Mouse (Mus musculus) fibroblast of lung, adult 2 months (primary cell): ENCODE measurements around the gene Acp7.

ENCODE experiments used
- DNase-seq: peaks from one replicate; pipeline ENCODE4 v3.0.0-alpha.2; 2011; ENCODE audit warnings: low read depth

The Acp7 gene

DNA sequence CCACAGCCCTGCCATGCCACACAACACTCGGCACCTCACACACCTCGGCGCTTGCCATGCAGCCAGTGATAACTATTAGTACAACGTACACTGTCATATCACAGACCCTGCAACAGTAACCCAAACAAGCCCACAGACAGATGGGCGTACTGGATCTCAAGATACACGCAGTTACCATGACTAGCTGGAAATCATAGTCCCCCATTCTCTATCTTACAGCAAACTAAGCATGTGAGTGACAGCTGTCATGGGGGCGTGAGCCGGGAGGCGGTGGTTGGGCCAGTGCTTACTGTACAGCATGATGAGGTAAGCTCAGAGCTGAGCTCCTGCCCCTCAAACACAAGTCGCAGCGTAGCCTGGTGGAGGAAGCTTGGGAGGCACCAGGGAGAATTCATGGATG, 55.5 kb downstream of the Acp7 start:
- no peak for DNase-seq

DNA sequence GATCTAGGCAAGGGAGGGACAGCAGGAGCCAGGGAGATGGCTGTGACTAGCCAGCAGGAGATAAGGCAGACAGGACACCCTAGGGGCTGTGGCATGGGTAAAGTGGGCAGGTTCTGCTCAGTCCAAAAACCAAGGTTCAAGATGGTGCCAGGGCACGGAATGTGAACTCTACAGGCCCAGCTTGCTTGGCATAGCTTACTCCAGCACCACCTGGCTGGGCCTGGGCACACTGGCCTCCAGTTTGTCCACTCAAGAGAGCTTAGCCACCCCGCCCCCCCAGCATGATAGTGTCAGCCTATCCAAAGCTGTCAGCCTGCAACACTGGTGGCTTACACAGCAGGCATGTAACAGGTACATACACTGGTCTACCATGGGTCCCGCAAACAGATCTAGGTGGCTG, 57.9 kb downstream of the Acp7 start:
- DNase-seq = no peak

GRCm38 (mm10) chr7:28572689-28573088, 58.4 kb downstream of the Acp7 start:
- no peak for DNase-seq

DNA sequence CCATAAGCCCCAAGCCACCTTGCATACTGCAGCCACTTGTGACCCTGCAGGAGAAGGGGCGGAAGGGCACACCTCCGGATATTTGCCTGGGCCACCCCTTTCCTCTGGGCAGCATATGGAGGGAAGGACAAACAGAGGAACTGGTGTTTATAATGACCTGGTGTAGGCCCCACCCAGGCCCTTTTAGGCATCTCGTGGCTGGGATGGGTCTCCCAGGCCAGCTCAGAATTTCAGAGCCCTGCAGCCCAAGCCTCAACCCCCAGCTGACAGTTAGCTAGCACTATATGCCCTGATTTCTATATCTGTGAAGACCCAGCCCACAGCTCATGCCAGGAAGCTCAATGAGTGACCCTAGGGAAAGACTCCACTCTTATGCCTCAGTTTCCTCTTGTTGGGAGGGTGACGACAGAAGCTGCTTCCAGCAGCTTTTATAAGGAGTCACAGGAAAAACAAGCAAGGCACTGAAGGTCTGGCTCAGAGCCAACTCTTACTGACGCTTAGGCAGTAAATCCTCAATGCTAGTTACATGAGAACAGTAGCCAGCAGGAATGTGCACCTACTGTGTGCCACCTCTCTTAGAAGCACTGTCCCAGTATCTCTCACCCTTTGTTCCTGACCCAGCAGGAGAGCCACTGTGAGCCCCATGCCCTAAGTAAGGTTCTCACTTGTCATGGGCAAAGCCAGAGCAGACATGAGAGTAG, 60.0 kb downstream of the Acp7 start:
- no peak for DNase-seq

GRCm38 (mm10) chr7:28570291-28570981, 60.7 kb downstream of the Acp7 start:
- DNase-seq = no peak

GRCm38 (mm10) chr7:28568253-28568652, 62.9 kb downstream of the Acp7 start:
- DNase-seq = no peak

GRCm38 (mm10) chr7:28567539-28567938, 63.6 kb downstream of the Acp7 start:
- DNase-seq = no peak

GRCm38 (mm10) chr7:28565407-28565806, 65.7 kb downstream of the Acp7 start:
- DNase-seq = no peak

GRCm38 (mm10) chr7:28562951-28563350, 68.2 kb downstream of the Acp7 start:
- no peak for DNase-seq

DNA sequence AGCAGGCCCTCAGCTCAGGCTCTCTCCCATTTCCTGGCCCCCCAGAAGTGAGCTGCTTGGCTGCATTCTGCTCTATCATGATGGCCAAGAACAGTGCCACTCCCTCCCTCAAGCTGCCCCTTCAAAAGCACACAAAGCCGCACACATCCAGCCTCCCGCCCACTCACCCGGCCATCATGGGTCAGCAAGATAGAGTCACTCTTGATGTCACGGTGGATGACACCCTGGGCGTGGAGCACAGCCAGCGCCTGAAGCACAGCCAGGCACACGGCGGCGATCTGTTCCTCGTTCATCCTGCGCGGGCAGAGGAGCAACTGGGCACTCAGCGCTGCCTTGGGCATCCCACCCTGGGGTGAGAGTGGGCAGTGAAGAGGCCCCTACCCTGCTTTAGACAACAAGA, 68.8 kb downstream of the Acp7 start:
- no peak for DNase-seq

DNA sequence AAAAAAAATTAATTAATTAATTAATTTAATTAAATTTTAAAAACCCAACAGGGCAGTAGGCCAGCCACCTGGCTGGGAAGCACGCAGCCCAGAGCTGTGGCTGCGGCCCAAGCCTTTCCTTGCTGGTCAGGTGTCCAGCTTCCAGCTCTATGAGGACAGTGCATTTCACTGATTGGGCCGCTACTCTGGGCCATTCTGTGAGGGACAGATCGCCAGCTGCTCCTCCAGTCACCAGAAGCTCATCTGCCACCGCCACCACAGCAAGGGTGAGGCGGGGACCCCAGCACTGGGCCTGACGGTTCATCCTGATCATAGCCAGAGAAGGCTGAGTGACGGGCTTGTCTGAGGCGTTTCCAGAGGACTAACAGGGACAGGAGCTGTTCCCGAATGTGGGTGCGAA, 69.2 kb downstream of the Acp7 start:
- no peak for DNase-seq

DNA sequence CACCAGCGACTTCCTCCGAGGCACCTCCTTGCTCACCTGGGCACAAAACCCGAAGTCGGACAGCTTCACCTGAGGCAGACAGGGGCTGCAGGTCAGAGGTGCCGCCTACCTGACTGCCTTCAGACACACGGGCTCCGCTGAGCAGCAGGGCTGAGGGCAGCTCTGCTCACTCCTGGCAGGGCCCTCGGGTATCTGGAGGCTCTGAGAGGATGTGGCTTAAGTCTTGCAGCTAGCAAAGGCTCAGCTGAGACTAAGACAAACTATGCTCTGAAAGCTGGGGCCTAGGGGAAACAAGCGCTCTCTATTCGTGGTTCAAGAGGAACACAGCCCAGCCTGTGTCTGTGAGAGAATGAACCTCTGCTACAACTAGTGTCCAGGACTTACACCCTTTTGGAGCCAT, 70.3 kb downstream of the Acp7 start:
- DNase-seq = no peak

DNA sequence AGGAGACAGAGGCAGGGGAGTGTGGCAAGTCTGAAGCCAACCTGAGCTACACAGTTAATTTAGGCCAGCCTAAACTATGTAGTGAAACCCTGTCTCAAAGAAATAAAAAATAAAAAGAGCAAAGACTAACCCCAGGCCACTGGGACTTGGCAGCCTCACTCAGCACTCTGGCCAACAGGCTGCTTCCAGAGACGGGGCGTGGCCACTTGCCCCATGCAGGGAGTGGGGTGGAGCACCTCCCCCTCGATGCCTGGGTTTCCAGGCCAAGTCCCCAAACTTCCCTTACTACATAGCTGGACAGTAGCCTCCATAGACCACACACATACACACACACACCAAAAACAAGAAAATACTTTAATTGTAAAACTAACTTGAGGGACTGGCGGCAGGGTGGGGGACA, 72.6 kb downstream of the Acp7 start:
- peak; percentile 73 for DNase-seq

GRCm38 (mm10) chr7:28557708-28558107, 73.4 kb downstream of the Acp7 start:
- DNase-seq = no peak
